Mouse (Mus musculus): ENCODE data around the gene Grn. TPM values are rescaled to one million over a fixed set of nuclear protein-coding genes. Genes with fewer than 3 reads are reported as not detected.

Grn gene
- total RNA-seq, 2 experiments from 2014 or later: 48.3 to 110 TPM

GRCm38 (mm10) chr11:102417160-102417559, 13.0 kb upstream of the Grn start:
- no peak for ATAC-seq (replicated peaks; ENCODE audit: poor library complexity, severe bottlenecking)

DNA sequence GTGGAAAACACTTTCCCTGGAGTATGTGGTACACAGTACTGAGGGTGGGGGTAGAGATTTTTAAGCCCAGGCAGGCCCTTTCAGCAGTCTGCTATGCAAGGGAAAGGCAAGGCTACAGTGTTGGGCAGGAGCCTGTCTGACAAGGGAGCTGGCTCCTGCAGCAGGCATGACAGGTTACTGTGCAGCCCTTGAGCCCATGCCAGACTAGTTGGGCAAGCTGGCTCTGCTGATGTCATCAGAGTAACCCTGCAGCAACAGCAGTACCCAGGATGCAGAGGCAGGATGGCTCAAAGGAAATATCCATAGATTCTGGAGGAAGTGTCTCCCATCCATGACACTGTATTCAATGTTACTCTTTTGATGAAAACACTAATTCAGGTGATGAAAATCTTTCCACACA, 11.2 kb upstream of the Grn start:
- no peak for ATAC-seq (replicated peaks; ENCODE audit: poor library complexity, severe bottlenecking)

DNA sequence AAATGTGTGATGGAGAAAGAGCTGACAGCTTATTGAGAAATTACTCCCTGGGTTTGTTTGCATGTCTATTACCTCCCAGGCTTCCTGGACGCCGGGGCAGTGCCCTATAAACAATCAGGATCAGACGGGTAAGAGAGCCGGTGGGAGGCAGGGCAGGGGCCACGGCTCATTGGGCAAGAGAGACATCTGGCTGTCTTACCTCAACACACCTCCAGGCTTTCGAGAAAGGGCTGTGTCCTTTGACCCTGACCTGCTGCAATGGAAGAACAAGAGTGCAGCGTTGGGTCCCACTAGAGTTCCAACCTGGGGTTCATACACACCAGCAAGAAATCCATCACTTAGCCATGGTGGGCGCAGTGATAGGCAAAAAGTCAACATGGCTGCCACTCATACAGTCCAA, 8.6 kb upstream of the Grn start:
- ATAC-seq (replicated peaks; ENCODE audit: poor library complexity, severe bottlenecking): no peak

GRCm38 (mm10) chr11:102424666-102425065, 5.4 kb upstream of the Grn start:
- ATAC-seq (replicated peaks; ENCODE audit: poor library complexity, severe bottlenecking): no peak

- ATAC-seq (replicated peaks; ENCODE audit: poor library complexity, severe bottlenecking): peak; percentile 31
Measured at GRCm38 (mm10) chr11:102425555-102426316, 4.4 kb upstream of the Grn start.

GRCm38 (mm10) chr11:102428981-102429540, 1.1 kb upstream of the Grn start:
- ATAC-seq (replicated peaks; ENCODE audit: poor library complexity, severe bottlenecking): peak; percentile 17

DNA sequence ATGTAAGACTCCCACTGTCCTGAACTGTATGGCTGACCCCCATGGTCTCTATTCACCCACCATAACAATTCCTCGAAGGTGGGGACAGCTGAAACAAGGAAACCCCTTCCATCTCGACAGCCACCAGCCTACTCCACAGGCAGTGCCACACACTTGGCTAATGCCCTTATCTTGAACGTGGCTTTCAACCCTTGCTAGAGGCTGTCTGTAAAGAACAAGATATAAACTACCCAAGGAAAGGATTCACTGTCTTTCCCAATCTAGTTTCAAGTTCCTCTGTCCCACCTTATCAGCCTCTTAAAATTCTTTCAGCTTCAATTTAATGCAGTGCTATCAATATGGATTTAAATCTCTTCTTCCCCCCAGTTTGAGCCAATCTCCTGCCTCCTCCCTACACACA, 564 bp upstream of the Grn start:
- no peak for ATAC-seq (replicated peaks; ENCODE audit: poor library complexity, severe bottlenecking)

DNA sequence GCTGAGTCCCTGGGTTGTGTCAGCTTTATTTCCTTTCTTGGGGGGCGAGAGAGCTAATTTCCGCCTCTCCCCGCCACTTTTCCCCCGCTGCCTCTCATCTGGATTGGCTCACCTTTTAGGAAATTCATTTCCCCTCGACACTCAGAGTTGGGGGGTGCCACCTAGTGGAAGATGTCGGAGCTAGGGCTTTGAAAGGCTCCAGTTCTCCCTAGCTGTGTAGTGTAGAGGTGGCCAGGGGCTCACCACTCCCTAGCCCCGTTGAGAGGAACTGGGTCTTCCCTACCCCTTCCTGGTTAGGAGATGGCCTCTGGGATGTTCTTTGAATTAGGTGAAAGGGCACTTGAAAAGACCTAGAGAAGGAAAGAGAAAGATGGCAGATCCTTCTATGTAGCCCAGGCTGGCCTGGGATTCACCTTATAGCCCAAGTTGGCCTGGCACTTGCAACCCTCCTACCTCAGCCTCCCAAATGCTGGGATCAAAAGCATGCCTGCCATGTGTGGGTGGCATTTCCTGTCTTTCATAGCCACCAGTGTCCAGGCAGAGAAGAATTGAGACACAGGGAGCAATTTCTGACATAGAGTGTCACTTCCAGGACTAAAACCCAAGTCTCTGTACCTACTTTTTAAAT, 1.0 kb downstream of the Grn start:
- ATAC-seq (replicated peaks; ENCODE audit: poor library complexity, severe bottlenecking): peak; percentile 21

- ATAC-seq (replicated peaks; ENCODE audit: poor library complexity, severe bottlenecking): no peak
Measured at GRCm38 (mm10) chr11:102431728-102432114, 1.6 kb downstream of the Grn start.

DNA sequence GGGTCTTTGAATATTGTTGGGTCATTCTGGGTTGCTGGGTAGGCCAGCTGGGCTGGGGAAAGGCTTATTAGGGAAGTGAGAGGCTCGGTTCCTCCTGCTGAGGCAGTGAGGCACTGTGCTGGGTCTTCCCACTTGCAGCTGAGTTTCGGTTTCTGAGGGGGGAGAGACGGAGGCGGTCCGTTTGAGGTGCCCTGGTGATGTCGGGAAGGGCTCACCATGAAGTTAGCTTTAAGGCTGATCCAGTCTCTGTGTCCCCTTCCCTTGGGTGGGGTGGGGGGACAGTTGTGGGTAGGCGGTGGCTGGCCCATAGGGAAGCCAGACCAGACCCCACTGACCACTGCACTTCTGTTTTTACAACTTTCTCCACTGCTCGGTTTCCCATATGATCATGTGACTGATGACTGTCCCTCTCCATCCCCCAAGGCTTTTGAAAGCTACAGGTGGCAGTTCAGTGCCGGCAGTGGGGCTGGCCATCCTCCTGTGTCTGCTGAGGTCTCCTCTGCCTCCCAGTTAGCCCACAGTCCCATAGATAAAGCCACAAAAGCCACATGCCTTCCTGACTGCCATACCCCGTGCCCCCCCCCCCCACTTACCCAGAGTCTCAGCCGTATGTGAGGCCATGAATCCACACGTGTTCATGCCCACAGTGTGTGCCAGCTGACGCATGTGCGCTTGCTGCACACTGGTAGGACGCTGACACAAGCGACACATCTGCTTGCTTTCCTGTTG, 2.2 kb downstream of the Grn start:
- peak; percentile 47 for ATAC-seq (replicated peaks; ENCODE audit: poor library complexity, severe bottlenecking)

GRCm38 (mm10) chr11:102432896-102433295, 2.8 kb downstream of the Grn start:
- no peak for ATAC-seq (replicated peaks; ENCODE audit: poor library complexity, severe bottlenecking)

- ATAC-seq (replicated peaks; ENCODE audit: poor library complexity, severe bottlenecking): no peak
Measured at GRCm38 (mm10) chr11:102433866-102434265, 3.8 kb downstream of the Grn start.

GRCm38 (mm10) chr11:102434406-102434805, 4.3 kb downstream of the Grn start:
- ATAC-seq (replicated peaks; ENCODE audit: poor library complexity, severe bottlenecking): 0 out of 2 replicates have a peak, but pooled peaks have one; percentile 11

DNA sequence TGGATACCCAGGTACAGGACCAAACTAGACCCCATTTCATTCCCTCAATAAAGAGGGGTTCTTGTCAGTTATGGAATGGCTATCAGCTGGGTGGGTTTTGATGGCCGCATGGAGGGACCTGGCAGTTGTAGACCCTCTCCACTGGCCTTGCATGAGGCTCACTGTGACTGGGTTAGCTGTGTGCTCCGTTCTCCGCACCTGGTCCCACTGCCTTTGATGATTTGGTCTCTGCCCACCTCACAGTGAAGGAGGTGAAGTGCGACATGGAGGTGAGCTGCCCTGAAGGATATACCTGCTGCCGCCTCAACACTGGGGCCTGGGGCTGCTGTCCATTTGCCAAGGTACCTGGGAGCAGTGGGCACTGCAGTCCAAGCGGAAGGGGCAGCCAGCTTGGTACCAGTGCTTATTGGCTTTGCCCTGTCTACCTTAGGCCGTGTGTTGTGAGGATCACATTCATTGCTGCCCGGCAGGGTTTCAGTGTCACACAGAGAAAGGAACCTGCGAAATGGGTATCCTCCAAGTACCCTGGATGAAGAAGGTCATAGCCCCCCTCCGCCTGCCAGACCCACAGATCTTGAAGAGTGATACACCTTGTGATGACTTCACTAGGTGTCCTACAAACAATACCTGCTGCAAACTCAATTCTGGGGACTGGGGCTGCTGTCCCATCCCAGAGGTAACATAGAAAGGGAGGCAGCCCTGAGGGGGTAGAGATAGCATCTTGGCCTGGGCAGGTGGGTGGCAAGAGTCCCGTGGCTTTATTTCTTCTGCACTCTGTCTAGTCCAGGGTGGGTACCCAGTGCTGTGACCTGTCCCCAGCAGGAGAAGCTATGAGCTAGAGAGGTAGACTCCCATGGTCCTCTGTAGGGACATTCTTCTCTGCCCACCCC, 4.9 kb downstream of the Grn start:
- no peak for ATAC-seq (replicated peaks; ENCODE audit: poor library complexity, severe bottlenecking)

DNA sequence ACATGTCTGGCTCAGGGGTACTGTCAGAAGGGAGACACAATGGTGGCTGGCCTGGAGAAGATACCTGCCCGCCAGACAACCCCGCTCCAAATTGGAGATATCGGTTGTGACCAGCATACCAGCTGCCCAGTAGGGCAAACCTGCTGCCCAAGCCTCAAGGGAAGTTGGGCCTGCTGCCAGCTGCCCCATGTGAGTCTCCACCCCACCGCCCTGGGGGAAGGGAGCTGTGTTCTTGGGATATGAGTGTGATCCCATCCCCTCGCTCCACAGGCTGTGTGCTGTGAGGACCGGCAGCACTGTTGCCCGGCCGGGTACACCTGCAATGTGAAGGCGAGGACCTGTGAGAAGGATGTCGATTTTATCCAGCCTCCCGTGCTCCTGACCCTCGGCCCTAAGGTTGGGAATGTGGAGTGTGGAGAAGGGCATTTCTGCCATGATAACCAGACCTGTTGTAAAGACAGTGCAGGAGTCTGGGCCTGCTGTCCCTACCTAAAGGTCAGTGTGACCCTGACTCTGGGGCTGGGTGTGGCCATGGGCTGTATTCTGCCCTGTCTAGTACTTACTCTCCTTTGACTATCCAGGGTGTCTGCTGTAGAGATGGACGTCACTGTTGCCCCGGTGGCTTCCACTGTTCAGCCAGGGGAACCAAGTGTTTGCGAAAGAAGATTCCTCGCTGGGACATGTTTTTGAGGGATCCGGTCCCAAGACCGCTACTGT, 5.8 kb downstream of the Grn start:
- no peak for ATAC-seq (replicated peaks; ENCODE audit: poor library complexity, severe bottlenecking)

GRCm38 (mm10) chr11:102436471-102436790, 6.3 kb downstream of the Grn start:
- ATAC-seq (replicated peaks; ENCODE audit: poor library complexity, severe bottlenecking): no peak

DNA sequence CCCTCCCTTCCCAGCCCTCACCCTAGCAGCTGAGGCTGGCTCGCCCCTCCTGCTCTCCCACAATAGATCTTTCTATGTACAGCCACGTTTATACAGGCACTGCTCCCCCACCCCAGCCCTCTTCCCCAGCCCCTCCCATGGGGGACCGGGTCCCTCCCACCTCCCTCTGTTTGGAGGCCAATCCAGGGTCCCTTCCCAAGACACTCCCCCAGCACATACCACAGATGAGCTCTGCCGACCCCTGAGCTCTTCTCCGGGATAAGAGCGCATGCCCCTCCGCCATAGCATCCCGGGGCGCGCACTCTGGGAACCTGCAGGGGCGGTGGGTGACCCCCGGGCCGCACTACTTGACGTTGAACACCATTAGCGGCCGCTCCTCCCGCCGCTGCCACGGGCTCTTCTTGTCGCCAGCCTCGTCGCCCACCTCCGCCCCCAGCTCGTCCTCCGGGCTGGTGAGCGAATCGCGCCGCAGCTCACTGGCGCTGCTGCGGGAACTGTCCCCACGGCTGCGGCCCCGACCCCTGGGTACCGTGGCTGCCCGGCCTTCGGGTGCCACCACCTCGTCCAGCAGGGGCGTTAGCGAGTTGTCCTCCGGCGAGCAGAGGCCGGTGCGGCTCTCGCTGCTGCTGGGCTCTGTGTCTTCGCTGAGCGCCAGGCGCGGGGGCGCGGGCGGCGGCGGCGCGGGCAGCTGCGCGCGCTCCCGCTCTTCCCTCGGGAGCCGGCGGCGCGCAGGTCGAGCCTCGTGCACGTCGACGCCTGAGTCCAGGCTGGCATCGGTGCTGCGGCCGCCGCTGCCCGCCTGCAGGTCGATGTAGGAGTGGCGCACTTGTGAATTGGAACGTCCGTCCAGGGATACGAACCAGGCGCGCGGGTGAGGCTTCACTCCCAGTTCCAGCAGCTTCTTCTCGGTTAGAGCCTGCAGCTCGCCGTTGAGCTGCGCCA, 7.3 kb downstream of the Grn start:
- peak; percentile 25 for ATAC-seq (replicated peaks; ENCODE audit: poor library complexity, severe bottlenecking)
